Mouse (Mus musculus) midbrain, embryonic 16.5 days (tissue): ENCODE measurements at regions not wholly inside any gene's neighbourhood (a gene's known extent, or its start where the extent isn't known, plus 50 kb on each side); places are given as distances from the start of the nearest gene placed in this dataset.

Source experiments
- ATAC-seq: fragments of 200-750 bp; cut with Nextera tagmentation; 2 replicates; pipeline ENCODE4 v1.8.0; 2017; ENCODE audit warnings: moderate TSS enrichment
- H3K27ac ChIP-seq: fragments of 300-500 bp; sonication (generic); 2 replicates; pipeline ENCODE4 v1.5.1; 2014; ENCODE audit warnings: mild to moderate bottlenecking, low read length, mixed read lengths
- H3K27me3 ChIP-seq: fragments of 300-500 bp; sonication (generic); 2 replicates; pipeline ENCODE4 v1.6.1; 2014; ENCODE audit warnings: low read depth, low read length, mixed read lengths; ENCODE audit not compliant: control insufficient read depth, insufficient read depth
- H3K36me3 ChIP-seq: fragments of 300-500 bp; sonication (generic); 2 replicates; pipeline ENCODE4 v1.6.1; 2014; ENCODE audit warnings: mild to moderate bottlenecking, low read length, moderate library complexity, mixed read lengths; ENCODE audit not compliant: control insufficient read depth, insufficient read depth
- H3K4me1 ChIP-seq: fragments of 300-500 bp; sonication (generic); 2 replicates; pipeline ENCODE4 v1.6.1; 2014; ENCODE audit warnings: mild to moderate bottlenecking, low read length, mixed read lengths; ENCODE audit not compliant: control insufficient read depth, insufficient read depth
- H3K4me2 ChIP-seq: fragments of 300-500 bp; sonication (generic); 2 replicates; pipeline ENCODE4 v1.6.1; 2014; ENCODE audit warnings: mild to moderate bottlenecking, low read length, mixed read lengths
- H3K4me3 ChIP-seq: fragments of 300-500 bp; sonication (generic); 2 replicates; pipeline ENCODE4 v1.5.1; 2014; ENCODE audit warnings: low read depth, mild to moderate bottlenecking, low read length, moderate library complexity, mixed read lengths
- H3K9ac ChIP-seq: fragments of 300-500 bp; sonication (generic); 2 replicates; pipeline ENCODE4 v1.6.1; 2014; ENCODE audit warnings: low read depth, low read length, mixed read lengths
- H3K9me3 ChIP-seq: fragments of 300-500 bp; sonication (generic); replicated peaks from 2 replicates; pipeline ENCODE4 v1.6.1; 2014; ENCODE audit warnings: mild to moderate bottlenecking, low read length, mixed read lengths; ENCODE audit not compliant: control insufficient read depth, poor library complexity, severe bottlenecking
- WGBS: fragments of 180-500 bp; shearing (Covaris S2); extraction: QIAGEN DNeasy Blood & Tissue Kit; methylation state at CpG from one replicate; pipeline ENCODE4 v1.1.7; 2014; 5-methylcytosine and 5-hydroxymethylcytosine counted together

DNA sequence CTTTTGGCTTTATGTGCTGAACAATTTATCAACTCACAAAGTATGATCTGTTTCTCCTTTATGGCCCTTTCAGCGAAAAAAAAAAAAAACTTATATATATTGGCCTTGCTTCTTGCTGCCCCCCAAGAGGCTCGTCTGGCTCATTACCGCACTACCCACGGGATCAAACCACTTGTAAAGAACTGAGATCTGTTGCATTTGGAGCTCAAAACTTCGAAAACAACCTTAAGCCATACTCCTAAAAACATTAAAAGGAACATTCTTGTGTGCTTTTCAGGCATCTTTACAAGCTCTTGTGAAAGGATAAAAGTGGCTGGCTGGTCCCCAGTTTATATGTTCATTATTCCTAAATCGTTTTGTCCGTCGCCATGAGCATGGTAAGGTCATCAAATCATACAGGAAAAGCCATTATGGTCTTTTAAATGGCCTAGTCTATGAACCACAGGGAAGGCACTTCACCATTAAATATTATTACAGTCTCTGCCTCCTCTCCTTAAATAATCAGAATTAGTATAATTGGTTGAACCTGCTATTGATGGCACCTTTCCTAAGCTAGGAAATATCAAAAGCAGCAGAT, 117.0 kb upstream of the Gimd1 start:
- no peak overlapping the region for H3K9ac ChIP-seq
- 84% methylated on average over 8 of the region's 8 CpGs for WGBS
- no peak for ATAC-seq
- no peak overlapping the region for H3K27ac ChIP-seq
- H3K4me1 ChIP-seq: no peaks in the 10 kb centered on the region
- no peaks in the 10 kb centered on the region for H3K9me3 ChIP-seq
- H3K4me2 ChIP-seq: no peak overlapping the region
- no peaks in the 10 kb centered on the region for H3K36me3 ChIP-seq
- H3K4me3 ChIP-seq: no peak overlapping the region
- no peaks in the 10 kb centered on the region for H3K27me3 ChIP-seq

DNA sequence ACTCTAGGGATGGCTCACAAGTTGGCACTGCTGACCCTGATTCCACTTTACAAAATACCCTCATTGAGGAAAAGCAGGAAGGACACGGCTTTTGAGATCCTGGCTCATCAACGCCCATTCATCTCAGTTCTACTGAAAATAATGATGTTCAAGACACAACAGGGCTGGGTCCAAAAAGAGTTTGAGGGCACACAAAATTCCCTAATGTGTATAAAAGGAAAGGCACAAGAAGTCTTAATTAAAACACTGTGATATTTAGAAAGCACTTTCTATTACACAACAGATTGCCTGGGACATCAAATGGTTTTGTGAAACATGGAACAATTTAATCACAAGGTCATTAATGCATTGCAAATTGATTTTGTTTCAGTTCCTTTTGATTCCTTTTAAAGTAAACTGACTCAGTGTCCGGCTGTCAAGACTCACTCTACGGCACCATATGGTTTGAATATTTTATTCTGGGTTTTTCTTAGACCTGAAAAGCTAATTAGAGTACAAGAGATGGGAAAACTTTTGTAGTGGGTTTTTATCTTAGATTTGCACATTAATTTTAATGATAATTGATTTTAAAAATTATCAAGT, 96.2 kb upstream of the Gimd1 start:
- H3K4me2 ChIP-seq: no peak overlapping the region
- no peak overlapping the region for H3K4me3 ChIP-seq
- no peak overlapping the region for H3K27ac ChIP-seq
- H3K9me3 ChIP-seq: no peaks in the 10 kb centered on the region
- no peaks in the 10 kb centered on the region for H3K36me3 ChIP-seq
- no peaks in the 10 kb centered on the region for H3K27me3 ChIP-seq
- no peak overlapping the region for H3K9ac ChIP-seq
- no peaks in the 10 kb centered on the region for H3K4me1 ChIP-seq
- no peak for ATAC-seq
- WGBS: 71% methylated on average over 4 of the region's 4 CpGs

DNA sequence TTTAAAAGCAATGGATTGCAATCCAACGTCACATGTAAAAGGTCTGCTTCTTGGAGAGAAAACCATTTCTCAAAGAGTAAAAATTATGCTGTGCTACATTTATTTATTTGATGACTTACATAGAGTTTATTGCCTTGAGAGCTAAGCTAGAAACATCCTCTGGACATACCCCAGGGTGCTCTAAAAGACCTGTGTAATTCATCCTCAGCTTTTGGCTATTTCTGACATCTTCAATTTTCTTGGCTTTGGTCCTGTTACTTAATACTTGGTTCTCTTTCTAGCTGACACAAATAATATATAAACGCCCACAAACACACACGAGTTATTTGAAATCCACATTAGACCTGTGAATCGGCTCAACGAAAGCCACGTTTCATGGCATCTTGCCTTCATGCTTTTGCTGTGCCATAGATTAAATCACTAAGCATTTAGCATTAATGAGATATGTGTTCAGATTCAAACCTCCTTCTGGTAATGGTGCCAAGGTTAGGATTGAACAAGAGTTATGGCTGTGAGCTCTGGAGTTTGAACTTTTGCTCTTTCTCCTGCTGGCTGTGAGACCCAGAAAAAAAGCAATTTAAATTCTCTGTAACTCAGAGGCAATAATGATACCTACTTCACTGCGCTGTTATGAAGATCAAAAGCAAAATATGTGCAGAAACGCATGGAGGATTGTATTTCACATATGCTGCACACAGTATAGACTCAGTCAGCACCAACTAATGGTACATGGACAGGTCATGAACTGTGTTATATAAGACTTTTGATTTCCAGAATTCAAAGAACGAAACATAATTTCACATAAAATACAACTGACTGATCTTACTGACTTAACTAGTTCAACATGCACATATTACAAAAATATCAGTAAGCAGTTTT, 89.6 kb upstream of the Gimd1 start:
- no peaks in the 10 kb centered on the region for H3K9me3 ChIP-seq
- H3K27me3 ChIP-seq: no peaks in the 10 kb centered on the region
- no peak overlapping the region for H3K4me2 ChIP-seq
- no peak overlapping the region for H3K9ac ChIP-seq
- H3K27ac ChIP-seq: no peak overlapping the region
- no peaks in the 10 kb centered on the region for H3K36me3 ChIP-seq
- no peak overlapping the region for H3K4me3 ChIP-seq
- ATAC-seq: no peak
- H3K4me1 ChIP-seq: no peaks in the 10 kb centered on the region
- 94% methylated on average over 9 of the region's 9 CpGs for WGBS

DNA sequence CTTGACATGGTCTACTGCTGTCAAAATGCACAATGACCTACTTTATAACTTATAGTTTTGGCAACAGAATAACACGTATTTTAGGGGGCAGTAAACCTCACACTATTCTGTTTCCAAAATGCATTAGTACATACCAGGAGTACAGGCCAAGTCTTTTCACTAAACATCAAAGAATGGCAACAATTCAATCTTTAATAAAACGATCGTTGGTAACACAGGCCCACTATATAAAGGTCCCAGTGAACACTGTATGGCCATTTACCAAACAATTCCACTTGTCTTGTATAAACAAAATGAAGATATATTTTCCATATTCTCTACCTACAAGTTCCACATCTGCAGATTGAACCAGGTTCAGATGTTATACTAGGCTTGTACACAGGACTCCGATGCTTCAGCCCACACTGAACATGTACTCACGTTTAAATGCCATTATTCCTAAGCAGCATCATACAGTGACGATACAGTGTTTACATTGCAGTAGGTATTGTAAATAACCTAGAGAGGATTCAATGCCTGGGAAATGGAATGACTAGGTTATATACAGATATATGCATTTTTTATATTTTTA, 78.3 kb upstream of the Gimd1 start:
- H3K27ac ChIP-seq: no peak overlapping the region
- H3K4me3 ChIP-seq: no peak overlapping the region
- H3K36me3 ChIP-seq: no peaks in the 10 kb centered on the region
- no peak overlapping the region for H3K4me2 ChIP-seq
- no peaks in the 10 kb centered on the region for H3K27me3 ChIP-seq
- 90% methylated on average over 6 of the region's 6 CpGs for WGBS
- no peaks in the 10 kb centered on the region for H3K9me3 ChIP-seq
- no peak overlapping the region for H3K9ac ChIP-seq
- no peak for ATAC-seq
- H3K4me1 ChIP-seq: no peaks in the 10 kb centered on the region

DNA sequence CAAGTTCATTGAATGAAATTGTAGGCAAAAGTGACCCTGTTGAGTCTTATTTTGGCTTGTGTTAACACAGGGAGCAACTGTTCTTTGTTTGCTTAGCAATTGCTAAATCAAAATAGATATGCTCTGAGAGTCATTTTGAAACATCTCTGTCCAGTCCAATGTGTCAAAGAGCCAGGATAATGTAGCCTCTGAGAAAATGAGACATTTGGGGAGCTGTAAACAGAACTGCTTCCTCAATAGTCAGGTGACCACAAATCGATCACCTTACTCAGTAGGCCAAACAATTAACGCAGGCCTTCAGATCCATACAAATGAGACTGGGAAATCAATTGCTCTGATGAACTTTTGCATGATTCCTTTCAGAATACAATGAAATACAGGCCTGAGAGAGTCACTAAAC, 63.9 kb upstream of the Gimd1 start:
- Histone ChIP-seq H3K4me2 (no peak overlapping the region), H3K4me1 (no peaks in the 10 kb centered on the region), H3K4me3 (no peak overlapping the region), H3K36me3 (no peaks in the 10 kb centered on the region), H3K9me3 (no peaks in the 10 kb centered on the region), H3K27me3 (no peaks in the 10 kb centered on the region), H3K9ac (no peak overlapping the region), H3K27ac (no peak overlapping the region)
- ATAC-seq: no peak
- WGBS: 92% methylated on average over 2 of the region's 2 CpGs

DNA sequence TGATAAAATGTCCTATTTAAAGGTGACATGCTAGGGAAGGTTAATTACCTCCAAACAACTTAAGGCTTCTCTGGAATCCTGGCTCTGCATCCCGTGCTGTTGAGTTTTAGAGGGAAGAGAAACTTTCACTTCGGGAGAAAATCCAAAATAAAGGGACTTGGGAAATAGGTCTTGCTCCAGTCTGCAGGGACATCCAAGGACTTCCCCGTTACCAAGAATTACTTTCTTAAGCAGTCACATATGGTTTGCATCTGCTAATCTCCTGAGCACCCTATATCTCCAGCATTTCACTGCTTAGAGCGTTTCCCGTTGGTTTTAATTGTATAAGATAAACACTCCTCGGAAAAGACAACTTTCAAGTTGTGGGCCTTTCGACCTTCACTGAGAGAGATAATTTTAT, 63.3 kb upstream of the Gimd1 start:
- WGBS: 83% methylated on average over 7 of the region's 7 CpGs
- H3K27me3 ChIP-seq: no peaks in the 10 kb centered on the region
- no peak for ATAC-seq
- no peak overlapping the region for H3K4me3 ChIP-seq
- no peaks in the 10 kb centered on the region for H3K9me3 ChIP-seq
- no peak overlapping the region for H3K4me2 ChIP-seq
- H3K9ac ChIP-seq: no peak overlapping the region
- H3K4me1 ChIP-seq: no peaks in the 10 kb centered on the region
- no peak overlapping the region for H3K27ac ChIP-seq
- no peaks in the 10 kb centered on the region for H3K36me3 ChIP-seq
